Mouse (Mus musculus) CD4-positive, CD25-positive, alpha-beta regulatory T cell, adult 9 weeks (primary cell): ENCODE data around the gene Lmtk2. TPM values are rescaled to one million over a fixed set of nuclear protein-coding genes. Genes with fewer than 3 reads are reported as not detected.

Experiments
- polyA plus RNA-seq: library from polyadenylated mRNA; unstranded; fragments of 100-300 nt; shearing (Covaris generic); gene quantifications from one replicate; pipeline ENCODE4 v1.2.1, GENCODE M21; 2017

Gene Lmtk2
- 3.6 TPM for polyA plus RNA-seq

DNA sequence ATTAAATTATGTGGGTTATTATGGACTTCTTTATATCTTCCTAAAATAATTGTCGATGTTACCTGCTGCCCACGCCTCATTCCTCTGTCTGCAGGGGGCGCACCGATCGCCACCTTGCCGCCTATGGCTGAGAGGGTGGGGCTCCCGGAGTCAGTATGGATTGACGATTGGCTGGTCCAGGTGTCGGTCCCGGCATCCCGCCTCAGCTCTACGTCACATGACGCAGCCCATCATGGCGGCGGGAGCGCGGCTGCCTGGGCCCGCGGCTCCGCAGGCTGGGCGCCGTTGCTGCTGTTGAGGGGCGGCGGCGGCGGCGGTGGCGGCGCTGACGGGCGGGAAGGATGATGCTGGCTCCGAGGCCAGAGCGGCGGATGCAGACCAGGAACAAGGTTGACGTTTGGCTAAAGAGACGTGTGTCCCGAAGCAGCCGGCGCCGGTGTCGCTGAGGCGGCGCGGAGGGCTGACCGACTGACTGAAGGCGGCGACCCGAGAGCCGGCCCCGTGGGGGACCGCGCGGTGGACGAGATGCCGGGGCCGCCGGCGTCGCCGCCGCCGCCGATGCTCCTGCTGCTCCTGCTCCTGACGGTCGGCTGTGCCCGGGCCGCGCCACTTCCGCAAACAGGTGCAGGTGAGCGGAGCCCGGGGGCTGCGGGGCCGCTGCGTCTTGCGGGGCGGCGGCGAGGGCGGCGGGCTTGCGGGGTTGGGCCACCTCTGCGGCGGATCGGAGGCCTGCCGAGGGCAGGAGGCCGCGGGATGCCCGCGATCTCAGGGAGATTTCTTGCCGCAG lies at the start of gene Lmtk2:
Lmtk2 (plus strand) TSS at position 288 of the 787 bp plus-strand sequence.

DNA sequence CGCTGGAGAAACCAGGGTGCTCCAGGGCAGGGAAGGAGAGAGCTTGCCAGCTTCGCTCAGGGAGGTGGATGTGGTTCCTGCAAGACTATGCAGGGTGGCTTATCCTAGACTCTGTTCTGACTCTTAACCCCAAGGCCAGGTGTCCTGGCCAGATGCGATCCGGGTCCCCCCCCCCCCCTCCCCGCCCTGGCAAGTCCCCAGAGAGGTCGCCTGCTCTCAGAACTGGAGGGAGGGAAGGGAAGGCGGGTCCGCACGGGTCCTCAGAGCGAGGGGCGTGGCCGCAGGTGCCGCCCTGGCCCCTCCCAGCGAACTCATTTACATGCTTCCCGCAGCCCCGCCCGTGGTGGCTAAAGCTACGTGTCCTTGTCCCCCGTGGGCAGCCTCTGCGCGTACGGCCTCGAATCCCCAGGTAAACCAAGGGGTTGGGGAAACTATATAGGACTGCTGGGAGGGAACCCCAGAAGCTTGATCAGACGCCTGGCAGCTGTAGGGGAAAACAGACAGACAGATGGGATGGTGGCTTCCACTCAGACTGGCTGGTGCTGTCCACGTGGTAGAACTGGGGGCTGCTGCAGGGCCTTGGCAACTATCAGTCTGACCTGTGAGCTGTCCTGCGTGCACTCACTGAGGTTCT lies 89.8 kb downstream of the Lmtk2 start, which contains the start of gene Bhlha15:
Bhlha15 (plus strand) TSS at position 337 of the 634 bp plus-strand sequence.

DNA sequence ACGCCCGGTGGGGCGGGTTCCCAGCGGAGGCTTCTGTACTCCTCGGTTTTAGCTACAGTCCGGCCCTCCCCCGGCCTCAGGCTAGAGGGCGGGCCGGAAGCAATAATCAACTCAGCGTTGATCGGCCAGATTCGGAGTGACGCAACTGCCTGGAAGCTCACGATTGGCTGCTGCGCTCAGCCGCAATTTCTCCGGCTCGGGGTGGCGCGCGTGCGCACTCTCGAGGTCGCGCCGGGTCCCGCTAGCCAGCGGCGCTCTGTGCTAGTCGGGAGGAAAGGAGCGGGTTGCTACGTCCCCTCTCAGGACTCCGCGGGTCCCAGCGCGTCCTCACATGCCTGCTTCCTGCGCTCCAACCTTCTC lies 123.2 kb downstream of the Lmtk2 start, which contains the start of gene Tecpr1:
Tecpr1 (minus strand) TSS at position 113 of the 360 bp plus-strand sequence.

Other genes with a start within 250 kb of the Lmtk2 start
- 0.32 TPM for gene Ankrd61, start 202.8 kb upstream of the Lmtk2 start, polyA plus RNA-seq
- 72.1 TPM for gene Aimp2, start 190.6 kb upstream of the Lmtk2 start, polyA plus RNA-seq
- 45.7 TPM for gene Pms2, start 190.5 kb upstream of the Lmtk2 start, polyA plus RNA-seq
- 1.9 TPM for gene Gm42421, start 172.3 kb upstream of the Lmtk2 start, polyA plus RNA-seq
- gene Rsph10b, start 167.4 kb upstream of the Lmtk2 start, polyA plus RNA-seq, result 0.93 TPM
- 35.9 TPM for gene Ccz1, start 85.6 kb upstream of the Lmtk2 start, polyA plus RNA-seq
- gene Ocm, start 73.8 kb upstream of the Lmtk2 start, polyA plus RNA-seq, result not detected
- gene Bhlha15, start 89.8 kb downstream of the Lmtk2 start, polyA plus RNA-seq, result 0.07 TPM
- 260 TPM for gene Tecpr1, start 123.2 kb downstream of the Lmtk2 start, polyA plus RNA-seq
- 4.1 TPM for gene Bri3, start 144.0 kb downstream of the Lmtk2 start, polyA plus RNA-seq